Mouse (Mus musculus): ENCODE measurements around the gene Pam16. TPM values are rescaled to one million over a fixed set of nuclear protein-coding genes. Genes with fewer than 3 reads are reported as not detected.

Pam16 gene
- polyA plus RNA-seq, 1 experiment from 2014 or later = 188 TPM

GRCm38 (mm10) chr16:4595527-4595963, 29.2 kb downstream of the Pam16 start:
- H3K4me2 ChIP-seq = peak overlapping the region; percentile 97
- H3K4me3 ChIP-seq = peak overlapping the region; percentile 84
- peak; percentile 6; the same call in 1 of the 2 replicates for ATAC-seq (ENCODE audit: low FRiP score)
- WGBS = 2% methylated on average over 5 of the region's 5 CpGs
- peaks cover 4% of the 10 kb centered on the region; the same call in 1 of the 2 replicates for H3K36me3 ChIP-seq
- H3K4me1 ChIP-seq (replicated peaks) = peaks cover 76% of the 10 kb centered on the region
- H3K27ac ChIP-seq = peak overlapping the region; percentile 96
- H3K27me3 ChIP-seq = no peaks in the 10 kb centered on the region
- H3K9ac ChIP-seq = peak overlapping the region; percentile 96
- no peaks in the 10 kb centered on the region for H3K9me3 ChIP-seq

DNA sequence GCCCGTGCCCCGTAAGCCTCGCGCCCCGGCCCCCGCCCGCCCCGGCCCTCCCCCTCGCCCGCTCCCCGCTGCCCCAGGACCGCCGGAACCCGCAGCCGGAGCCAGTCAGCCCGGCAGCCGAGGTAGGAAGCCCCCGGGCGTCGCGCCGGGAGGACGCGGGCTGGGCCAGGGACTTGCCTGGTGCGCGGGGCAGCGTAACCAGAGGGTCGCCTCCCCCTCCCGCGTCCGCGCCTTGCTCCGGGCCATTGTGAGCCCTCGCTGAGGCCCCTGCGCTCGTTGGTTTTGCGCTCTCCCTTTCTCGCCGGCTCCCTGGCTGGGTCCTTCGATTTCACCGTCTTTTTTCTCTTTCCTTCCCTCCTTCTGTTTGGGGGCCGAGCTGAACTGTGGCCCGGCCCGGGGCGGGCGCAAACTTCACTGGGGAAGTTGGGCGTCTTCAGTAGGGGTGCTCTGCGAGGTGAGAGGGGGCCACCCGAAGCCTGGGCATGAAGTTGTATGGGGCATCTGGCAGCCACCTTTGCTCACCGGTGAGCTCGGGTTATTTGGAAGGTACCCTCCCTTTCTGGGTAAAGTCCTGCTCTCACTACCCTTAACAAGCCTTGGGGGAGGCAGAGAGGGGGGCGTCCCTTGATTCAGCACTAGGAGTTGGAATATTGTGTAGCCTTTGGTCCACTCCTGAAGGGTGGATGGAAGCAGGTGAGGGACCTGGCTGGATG, 29.8 kb downstream of the Pam16 start:
- peak overlapping the region; percentile 96 for H3K27ac ChIP-seq
- no peaks in the 10 kb centered on the region for H3K9me3 ChIP-seq
- peak overlapping the region; percentile 97 for H3K4me2 ChIP-seq
- WGBS = 0% methylated on average over 29 of the region's 52 CpGs
- H3K36me3 ChIP-seq = peaks cover 6% of the 10 kb centered on the region; the same call in 1 of the 2 replicates
- H3K9ac ChIP-seq = peak overlapping the region; percentile 96
- peak overlapping the region; percentile 84 for H3K4me3 ChIP-seq
- peak; percentile 30 for ATAC-seq (ENCODE audit: low FRiP score)
- H3K4me1 ChIP-seq (replicated peaks) = peaks cover 72% of the 10 kb centered on the region
- H3K27me3 ChIP-seq = no peaks in the 10 kb centered on the region

GRCm38 (mm10) chr16:4593971-4594813, 30.6 kb downstream of the Pam16 start, which contains the start of gene Glis2:
Gene Glis2, plus strand, starts transcription at chr16:4594713.
- H3K4me2 ChIP-seq = peak within 1 kb of the TSS; percentile 97
- H3K27ac ChIP-seq = peak within 1 kb of the TSS; percentile 96
- H3K36me3 ChIP-seq = peaks cover 6% of the 10 kb centered on the region; the same call in 1 of the 2 replicates
- peak; percentile 86 for ATAC-seq (ENCODE audit: low FRiP score)
- no peaks in the 10 kb centered on the region for H3K9me3 ChIP-seq
- H3K27me3 ChIP-seq = no peaks in the 10 kb centered on the region
- H3K9ac ChIP-seq = peak within 1 kb of the TSS; percentile 96
- WGBS = under 1% methylated on average over 21 of the region's 74 CpGs
- peak within 1 kb of the TSS; percentile 84 for H3K4me3 ChIP-seq
- peaks cover 66% of the 10 kb centered on the region for H3K4me1 ChIP-seq (replicated peaks)

DNA sequence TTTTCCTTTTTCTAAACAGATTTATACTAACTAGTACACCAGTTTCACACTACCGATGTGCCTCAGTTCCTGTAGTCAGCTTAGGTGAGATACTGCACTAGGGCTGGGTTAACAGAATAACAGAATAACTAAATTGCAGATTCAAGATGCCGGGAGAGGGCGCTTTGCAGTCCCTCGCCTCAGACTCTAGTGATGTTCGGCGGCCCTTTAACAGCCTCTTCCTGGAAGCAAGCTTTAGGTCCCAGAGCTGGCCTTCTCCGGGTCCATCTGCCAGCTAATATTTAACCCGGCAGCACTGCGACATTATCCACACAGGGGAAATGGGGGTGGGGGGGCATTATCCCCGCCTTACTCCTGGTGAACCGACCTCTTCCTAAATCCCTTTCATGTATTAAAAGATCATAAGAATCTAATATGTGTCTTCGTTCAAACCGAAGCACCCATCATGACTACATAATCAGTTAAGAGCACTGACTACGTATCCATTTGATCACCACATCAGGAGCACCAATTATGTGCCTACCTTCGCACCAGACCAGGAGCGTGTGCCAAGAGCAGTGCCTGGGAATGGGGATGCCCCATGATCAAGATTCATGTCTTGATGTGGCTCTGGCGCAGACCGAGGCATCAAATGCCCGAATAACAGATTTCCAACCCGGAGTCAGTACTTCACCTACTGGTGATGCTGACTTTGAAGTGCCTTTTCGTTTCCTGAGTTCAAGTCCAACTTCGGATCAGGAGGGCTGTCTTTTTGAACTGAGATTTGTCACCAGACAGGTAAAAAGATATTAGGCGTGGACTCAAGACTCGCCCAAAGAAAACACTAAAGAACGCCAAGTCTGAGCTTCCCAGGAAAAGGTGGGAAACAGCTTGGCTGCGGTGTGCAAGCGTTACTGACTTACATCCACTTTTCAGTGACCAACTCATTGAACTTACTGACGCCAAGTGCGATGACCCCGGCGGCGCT, 31.6 kb downstream of the Pam16 start:
- H3K9ac ChIP-seq = peak overlapping the region; percentile 96
- H3K4me3 ChIP-seq = peak overlapping the region; percentile 84
- peaks cover 6% of the 10 kb centered on the region; the same call in 1 of the 2 replicates for H3K36me3 ChIP-seq
- H3K9me3 ChIP-seq = no peaks in the 10 kb centered on the region
- peaks cover 56% of the 10 kb centered on the region for H3K4me1 ChIP-seq (replicated peaks)
- no peaks in the 10 kb centered on the region for H3K27me3 ChIP-seq
- 12% methylated on average over 32 of the region's 32 CpGs for WGBS
- ATAC-seq (ENCODE audit: low FRiP score) = no peak
- peak overlapping the region; percentile 97 for H3K4me2 ChIP-seq
- H3K27ac ChIP-seq = peak overlapping the region; percentile 96

- Histone ChIP-seq H3K36me3 (peaks cover 6% of the 10 kb centered on the region; the same call in 1 of the 2 replicates), H3K4me3 (no peak overlapping the region), H3K9me3 (no peaks in the 10 kb centered on the region), H3K4me1 (replicated peaks) (peaks cover 45% of the 10 kb centered on the region), H3K27ac (no peak overlapping the region), H3K4me2 (no peak overlapping the region), H3K9ac (no peak overlapping the region), H3K27me3 (no peaks in the 10 kb centered on the region)
- WGBS = 98% methylated on average over 9 of the region's 9 CpGs
- ATAC-seq (ENCODE audit: low FRiP score) = no peak
Observed at GRCm38 (mm10) chr16:4590236-4590635, 34.6 kb downstream of the Pam16 start.

GRCm38 (mm10) chr16:4587516-4588210, 37.1 kb downstream of the Pam16 start:
- H3K9ac ChIP-seq = peak overlapping the region; percentile 13; the same call in 1 of the 2 replicates
- peaks cover 6% of the 10 kb centered on the region; the same call in 1 of the 2 replicates for H3K36me3 ChIP-seq
- no peak overlapping the region for H3K4me3 ChIP-seq
- WGBS = 59% methylated on average over 5 of the region's 5 CpGs
- H3K4me1 ChIP-seq (replicated peaks) = peaks cover 30% of the 10 kb centered on the region
- no peak overlapping the region for H3K4me2 ChIP-seq
- H3K9me3 ChIP-seq = no peaks in the 10 kb centered on the region
- no peaks in the 10 kb centered on the region for H3K27me3 ChIP-seq
- H3K27ac ChIP-seq = peak overlapping the region; percentile 82
- ATAC-seq (ENCODE audit: low FRiP score) = no peak

- H3K4me2 ChIP-seq = peak overlapping the region; percentile 70
- ATAC-seq (ENCODE audit: low FRiP score) = peak; percentile 97
- H3K9ac ChIP-seq = peak overlapping the region; percentile 74
- H3K9me3 ChIP-seq = no peaks in the 10 kb centered on the region
- peaks cover 19% of the 10 kb centered on the region for H3K4me1 ChIP-seq (replicated peaks)
- H3K36me3 ChIP-seq = peaks cover 6% of the 10 kb centered on the region; the same call in 1 of the 2 replicates
- H3K4me3 ChIP-seq = peak overlapping the region; percentile 52
- peak overlapping the region; percentile 82 for H3K27ac ChIP-seq
- no peaks in the 10 kb centered on the region for H3K27me3 ChIP-seq
- WGBS = under 1% methylated on average over 43 of the region's 43 CpGs
Observed at GRCm38 (mm10) chr16:4586531-4587123, 38.2 kb downstream of the Pam16 start.

- Histone ChIP-seq H3K4me2 (peak overlapping the region; percentile 70), H3K4me3 (peak overlapping the region; percentile 52), H3K9ac (peak overlapping the region; percentile 74), H3K36me3 (peaks cover 5% of the 10 kb centered on the region; the same call in 1 of the 2 replicates), H3K27ac (peak overlapping the region; percentile 82), H3K9me3 (no peaks in the 10 kb centered on the region), H3K27me3 (no peaks in the 10 kb centered on the region), H3K4me1 (replicated peaks) (peaks cover 19% of the 10 kb centered on the region)
- WGBS = 10% methylated on average over 14 of the region's 14 CpGs
- peak; percentile 43 for ATAC-seq (ENCODE audit: low FRiP score)
Observed at GRCm38 (mm10) chr16:4585642-4586530, 38.9 kb downstream of the Pam16 start.

DNA sequence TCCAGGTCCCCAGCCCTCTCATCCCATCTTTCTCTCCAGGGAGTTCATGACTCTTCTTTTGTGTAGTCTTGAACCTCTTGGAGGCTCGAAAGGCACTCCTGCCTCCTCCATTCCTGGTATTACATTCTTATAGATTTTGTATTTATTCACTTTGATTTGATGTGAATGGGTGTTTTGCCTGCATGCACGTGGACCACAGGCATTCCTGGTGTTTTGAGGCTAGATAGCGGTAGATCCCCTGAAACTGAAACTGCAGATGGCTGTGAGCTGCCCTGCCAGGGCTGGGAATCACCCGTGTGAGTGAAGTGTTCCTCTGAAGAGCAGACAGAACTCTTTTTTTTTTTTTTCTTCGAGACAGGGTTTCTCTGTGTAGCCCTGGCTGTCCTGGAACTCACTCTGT, 40.4 kb downstream of the Pam16 start:
- no peak overlapping the region for H3K27ac ChIP-seq
- peaks cover 19% of the 10 kb centered on the region for H3K4me1 ChIP-seq (replicated peaks)
- no peak overlapping the region for H3K9ac ChIP-seq
- no peaks in the 10 kb centered on the region for H3K27me3 ChIP-seq
- H3K4me2 ChIP-seq = no peak overlapping the region
- no peaks in the 10 kb centered on the region for H3K36me3 ChIP-seq
- 80% methylated on average over 5 of the region's 5 CpGs for WGBS
- no peak for ATAC-seq (ENCODE audit: low FRiP score)
- H3K9me3 ChIP-seq = no peaks in the 10 kb centered on the region
- H3K4me3 ChIP-seq = no peak overlapping the region

GRCm38 (mm10) chr16:4583807-4584206, 41.0 kb downstream of the Pam16 start:
- ATAC-seq (ENCODE audit: low FRiP score) = no peak
- Histone ChIP-seq H3K4me2 (no peak overlapping the region), H3K4me3 (no peak overlapping the region), H3K27ac (no peak overlapping the region), H3K4me1 (replicated peaks) (peaks cover 19% of the 10 kb centered on the region), H3K36me3 (no peaks in the 10 kb centered on the region), H3K9ac (no peak overlapping the region), H3K9me3 (no peaks in the 10 kb centered on the region), H3K27me3 (no peaks in the 10 kb centered on the region)
- 81% methylated on average over 3 of the region's 3 CpGs for WGBS

Data from hindbrain, embryonic 13.5 days (tissue).